Mouse (Mus musculus): ENCODE results near the gene Mef2d. TPM values are rescaled to one million over a fixed set of nuclear protein-coding genes. Genes with fewer than 3 reads are reported as not detected.

Mef2d gene
- polyA plus RNA-seq, 1 experiment from 2014 or later: 21.8 TPM

GRCm38 (mm10) chr3:88163847-88164246 is 21.7 kb downstream of the Mef2d start:
- ATAC-seq (ENCODE audit: low FRiP score, low TSS enrichment): peak; percentile 29; the same call in 1 of the 2 replicates
- H3K27ac ChIP-seq (ENCODE audit: low read depth, low read length): no peak overlapping the region; the same call in 1 of the 2 replicates

GRCm38 (mm10) chr3:88164263-88164662 is 22.1 kb downstream of the Mef2d start:
- Histone ChIP-seq H3K4me2 (replicated peaks; ENCODE audit: low read depth, low read length) (no peak overlapping the region), H3K27ac (ENCODE audit: low read depth, low read length) (0 out of 2 replicates have a peak overlapping the region, but pooled peaks have one; percentile 3), H3K9ac (ENCODE audit: low read depth, low read length) (no peak overlapping the region), H3K4me3 (ENCODE audit: low read length) (no peak overlapping the region), H3K27me3 (ENCODE audit: control insufficient read depth, insufficient read depth, low read length) (no peaks in the 10 kb centered on the region), H3K36me3 (ENCODE audit: control insufficient read depth, insufficient read depth, low read length) (peaks cover 91% of the 10 kb centered on the region), H3K4me1 (ENCODE audit: control insufficient read depth, insufficient read depth, low read length) (no peaks in the 10 kb centered on the region), H3K9me3 (ENCODE audit: control insufficient read depth, low read length) (no peaks in the 10 kb centered on the region)
- peak; percentile 63; the same call in 1 of the 2 replicates for ATAC-seq (ENCODE audit: low FRiP score, low TSS enrichment)
- 58% methylated on average over 3 of the region's 3 CpGs for WGBS

More at GRCm38 (mm10) chr3:88163847-88164246, 21.7 kb downstream of the Mef2d start:
- Histone ChIP-seq H3K4me3 (ENCODE audit: low read length) (no peak overlapping the region), H3K36me3 (ENCODE audit: control insufficient read depth, insufficient read depth, low read length) (peaks cover 91% of the 10 kb centered on the region), H3K4me2 (replicated peaks; ENCODE audit: low read depth, low read length) (no peak overlapping the region), H3K9me3 (ENCODE audit: control insufficient read depth, low read length) (no peaks in the 10 kb centered on the region), H3K9ac (ENCODE audit: low read depth, low read length) (no peak overlapping the region), H3K4me1 (ENCODE audit: control insufficient read depth, insufficient read depth, low read length) (no peaks in the 10 kb centered on the region), H3K27me3 (ENCODE audit: control insufficient read depth, insufficient read depth, low read length) (no peaks in the 10 kb centered on the region)
- 73% methylated on average over 3 of the region's 3 CpGs for WGBS

GRCm38 (mm10) chr3:88166056-88166455 is 23.9 kb downstream of the Mef2d start:
- H3K9me3 ChIP-seq (ENCODE audit: control insufficient read depth, low read length): no peaks in the 10 kb centered on the region

GRCm38 (mm10) chr3:88170361-88170760 is 28.2 kb downstream of the Mef2d start:
- Histone ChIP-seq H3K9ac (ENCODE audit: low read depth, low read length) (no peak overlapping the region), H3K36me3 (ENCODE audit: control insufficient read depth, insufficient read depth, low read length) (peaks cover 67% of the 10 kb centered on the region), H3K4me3 (ENCODE audit: low read length) (no peak overlapping the region), H3K9me3 (ENCODE audit: control insufficient read depth, low read length) (no peaks in the 10 kb centered on the region), H3K4me1 (ENCODE audit: control insufficient read depth, insufficient read depth, low read length) (no peaks in the 10 kb centered on the region), H3K27ac (ENCODE audit: low read depth, low read length) (no peak overlapping the region), H3K4me2 (replicated peaks; ENCODE audit: low read depth, low read length) (no peak overlapping the region), H3K27me3 (ENCODE audit: control insufficient read depth, insufficient read depth, low read length) (no peaks in the 10 kb centered on the region)
- 82% methylated on average over 5 of the region's 5 CpGs for WGBS
- no peak for ATAC-seq (ENCODE audit: low FRiP score, low TSS enrichment)

More at GRCm38 (mm10) chr3:88166056-88166455, 23.9 kb downstream of the Mef2d start:
- ATAC-seq (ENCODE audit: low FRiP score, low TSS enrichment): no peak
- Histone ChIP-seq H3K36me3 (ENCODE audit: control insufficient read depth, insufficient read depth, low read length) (peaks cover 90% of the 10 kb centered on the region), H3K4me1 (ENCODE audit: control insufficient read depth, insufficient read depth, low read length) (no peaks in the 10 kb centered on the region), H3K27me3 (ENCODE audit: control insufficient read depth, insufficient read depth, low read length) (no peaks in the 10 kb centered on the region), H3K4me2 (replicated peaks; ENCODE audit: low read depth, low read length) (no peak overlapping the region), H3K9ac (ENCODE audit: low read depth, low read length) (peak overlapping the region; percentile 4; the same call in 1 of the 2 replicates), H3K4me3 (ENCODE audit: low read length) (no peak overlapping the region), H3K27ac (ENCODE audit: low read depth, low read length) (no peak overlapping the region)
- WGBS: 87% methylated on average over 5 of the region's 5 CpGs

GRCm38 (mm10) chr3:88172440-88172839 is 30.3 kb downstream of the Mef2d start:
- H3K9me3 ChIP-seq (ENCODE audit: control insufficient read depth, low read length): no peaks in the 10 kb centered on the region
- no peak overlapping the region for H3K27ac ChIP-seq (ENCODE audit: low read depth, low read length)
- 0 out of 2 replicates have a peak, but pooled peaks cover 3% of the 10 kb centered on the region for H3K4me1 ChIP-seq (ENCODE audit: control insufficient read depth, insufficient read depth, low read length)
- H3K27me3 ChIP-seq (ENCODE audit: control insufficient read depth, insufficient read depth, low read length): no peaks in the 10 kb centered on the region
- H3K36me3 ChIP-seq (ENCODE audit: control insufficient read depth, insufficient read depth, low read length): peaks cover 53% of the 10 kb centered on the region
- 88% methylated on average over 3 of the region's 3 CpGs for WGBS
- H3K9ac ChIP-seq (ENCODE audit: low read depth, low read length): no peak overlapping the region
- H3K4me3 ChIP-seq (ENCODE audit: low read length): no peak overlapping the region
- H3K4me2 ChIP-seq (replicated peaks; ENCODE audit: low read depth, low read length): no peak overlapping the region
- no peak for ATAC-seq (ENCODE audit: low FRiP score, low TSS enrichment)

GRCm38 (mm10) chr3:88173375-88173774 is 31.2 kb downstream of the Mef2d start:
- Histone ChIP-seq H3K36me3 (ENCODE audit: control insufficient read depth, insufficient read depth, low read length) (peaks cover 44% of the 10 kb centered on the region), H3K27ac (ENCODE audit: low read depth, low read length) (no peak overlapping the region), H3K9me3 (ENCODE audit: control insufficient read depth, low read length) (no peaks in the 10 kb centered on the region), H3K4me2 (replicated peaks; ENCODE audit: low read depth, low read length) (no peak overlapping the region), H3K4me3 (ENCODE audit: low read length) (no peak overlapping the region), H3K27me3 (ENCODE audit: control insufficient read depth, insufficient read depth, low read length) (no peaks in the 10 kb centered on the region), H3K4me1 (ENCODE audit: control insufficient read depth, insufficient read depth, low read length) (0 out of 2 replicates have a peak, but pooled peaks cover 3% of the 10 kb centered on the region), H3K9ac (ENCODE audit: low read depth, low read length) (no peak overlapping the region)
- WGBS: 57% methylated on average over 3 of the region's 3 CpGs
- ATAC-seq (ENCODE audit: low FRiP score, low TSS enrichment): no peak

- H3K4me2 ChIP-seq (replicated peaks; ENCODE audit: low read depth, low read length): no peak overlapping the region
- ATAC-seq (ENCODE audit: low FRiP score, low TSS enrichment): no peak
- WGBS: 82% methylated on average over 2 of the region's 2 CpGs
- 0 out of 2 replicates have a peak, but pooled peaks cover 3% of the 10 kb centered on the region for H3K4me1 ChIP-seq (ENCODE audit: control insufficient read depth, insufficient read depth, low read length)
- H3K36me3 ChIP-seq (ENCODE audit: control insufficient read depth, insufficient read depth, low read length): peaks cover 29% of the 10 kb centered on the region
- H3K27me3 ChIP-seq (ENCODE audit: control insufficient read depth, insufficient read depth, low read length): peaks cover 3% of the 10 kb centered on the region; the same call in 1 of the 2 replicates
- no peaks in the 10 kb centered on the region for H3K9me3 ChIP-seq (ENCODE audit: control insufficient read depth, low read length)
- no peak overlapping the region for H3K4me3 ChIP-seq (ENCODE audit: low read length)
- H3K27ac ChIP-seq (ENCODE audit: low read depth, low read length): no peak overlapping the region
- no peak overlapping the region for H3K9ac ChIP-seq (ENCODE audit: low read depth, low read length)
Measured at GRCm38 (mm10) chr3:88174894-88175293, 32.7 kb downstream of the Mef2d start.

- WGBS: 77% methylated on average over 5 of the region's 5 CpGs
- Histone ChIP-seq H3K4me2 (replicated peaks; ENCODE audit: low read depth, low read length) (peak overlapping the region; percentile 65), H3K9me3 (ENCODE audit: control insufficient read depth, low read length) (no peaks in the 10 kb centered on the region), H3K27ac (ENCODE audit: low read depth, low read length) (peak overlapping the region; percentile 99), H3K4me1 (ENCODE audit: control insufficient read depth, insufficient read depth, low read length) (0 out of 2 replicates have a peak, but pooled peaks cover 3% of the 10 kb centered on the region), H3K36me3 (ENCODE audit: control insufficient read depth, insufficient read depth, low read length) (peaks cover 13% of the 10 kb centered on the region; the same call in 1 of the 2 replicates), H3K4me3 (ENCODE audit: low read length) (peak overlapping the region; percentile 53), H3K9ac (ENCODE audit: low read depth, low read length) (peak overlapping the region; percentile 69; the same call in 1 of the 2 replicates), H3K27me3 (ENCODE audit: control insufficient read depth, insufficient read depth, low read length) (peaks cover 3% of the 10 kb centered on the region; the same call in 1 of the 2 replicates)
- ATAC-seq (ENCODE audit: low FRiP score, low TSS enrichment): no peak
Measured at GRCm38 (mm10) chr3:88177106-88177505, 34.9 kb downstream of the Mef2d start.

GRCm38 (mm10) chr3:88177562-88178345 is 35.6 kb downstream of the Mef2d start:
- Histone ChIP-seq H3K9me3 (ENCODE audit: control insufficient read depth, low read length) (no peaks in the 10 kb centered on the region), H3K36me3 (ENCODE audit: control insufficient read depth, insufficient read depth, low read length) (peaks cover 7% of the 10 kb centered on the region; the same call in 1 of the 2 replicates), H3K4me2 (replicated peaks; ENCODE audit: low read depth, low read length) (peak overlapping the region; percentile 65), H3K4me3 (ENCODE audit: low read length) (peak overlapping the region; percentile 53), H3K9ac (ENCODE audit: low read depth, low read length) (peak overlapping the region; percentile 69), H3K27ac (ENCODE audit: low read depth, low read length) (peak overlapping the region; percentile 99), H3K27me3 (ENCODE audit: control insufficient read depth, insufficient read depth, low read length) (peaks cover 3% of the 10 kb centered on the region), H3K4me1 (ENCODE audit: control insufficient read depth, insufficient read depth, low read length) (0 out of 2 replicates have a peak, but pooled peaks cover 3% of the 10 kb centered on the region)
- WGBS: under 1% methylated on average over 49 of the region's 49 CpGs
- ATAC-seq (ENCODE audit: low FRiP score, low TSS enrichment): peak; percentile 99
